Mouse (Mus musculus): Measurements from ENCODE around the gene Ly6g6e. TPM values are rescaled to one million over a fixed set of nuclear protein-coding genes. Genes with fewer than 3 reads are reported as not detected.
A peak's percentile ranks its signal among the peaks of the same experiment; 100 is the strongest.

Ly6g6e gene
- polyA plus RNA-seq, 1 experiment, result 3.4 TPM

DNA sequence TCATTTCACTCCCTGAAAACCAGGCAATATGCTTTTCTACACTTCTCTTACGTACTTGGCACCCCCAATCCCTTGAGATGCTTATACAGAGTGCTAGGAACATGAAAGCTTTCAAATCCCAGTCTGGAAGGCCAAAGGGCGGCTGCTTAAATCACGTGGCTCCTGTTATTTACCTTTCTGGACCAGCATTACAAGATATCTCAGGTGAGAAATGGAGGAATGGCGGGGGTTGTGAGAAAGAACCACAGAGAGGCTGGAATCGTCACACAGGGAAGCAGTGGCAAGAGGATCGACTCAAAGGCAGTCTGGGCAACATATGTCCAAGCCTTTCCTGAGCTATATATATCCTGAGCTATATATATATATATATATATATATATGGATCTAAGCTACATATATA, 48.9 kb downstream of the Ly6g6e start:
- Histone ChIP-seq H3K36me3 (ENCODE audit: control insufficient read depth, insufficient read depth, low read length) (no peaks in the 10 kb centered on the region), H3K27me3 (ENCODE audit: control insufficient read depth, insufficient read depth, low read length) (no peaks in the 10 kb centered on the region), H3K4me3 (ENCODE audit: control insufficient read depth, insufficient read depth, low read length) (no peak overlapping the region; the same call in 1 of the 2 replicates), H3K27ac (ENCODE audit: control insufficient read depth, insufficient read depth, low read length) (no peak overlapping the region), H3K4me1 (replicated peaks; ENCODE audit: control insufficient read depth, insufficient read depth, low read length) (peaks cover 22% of the 10 kb centered on the region)
- TF ChIP-seq POLR2A (IDR thresholded peaks at IDR 0.05; ENCODE audit: control insufficient read depth, extremely low read depth, insufficient read depth, low read length, poor library complexity) (no peak), CTCF (IDR thresholded peaks at IDR 0.05; ENCODE audit: borderline replicate concordance, control insufficient read depth, extremely low read depth, insufficient read depth, low read length, poor library complexity) (no peak)
- WGBS, result 60% methylated on average over 6 of the region's 6 CpGs
- DNase-seq, result no peak

DNA sequence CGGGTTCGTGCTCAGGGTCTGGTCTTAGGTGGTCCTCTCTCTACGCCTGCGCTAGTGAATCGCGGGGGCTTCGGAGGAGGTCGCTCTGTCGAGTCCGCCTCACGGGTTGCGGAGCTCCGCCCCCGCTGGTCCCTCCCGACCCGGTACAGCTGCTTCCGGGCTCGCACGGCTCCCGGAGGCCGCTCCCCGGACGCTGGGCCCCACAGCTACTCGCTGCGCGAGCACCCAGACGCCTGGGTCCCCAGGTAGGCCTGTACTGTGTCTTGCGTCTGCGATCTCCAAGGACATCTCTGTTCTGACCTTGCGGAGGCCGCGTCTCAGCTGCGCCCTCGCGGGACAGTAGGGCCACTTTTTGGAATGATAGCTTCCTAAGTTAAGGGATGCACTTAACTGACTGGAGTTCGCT, 49.5 kb downstream of the Ly6g6e start, which contains the start of gene D17H6S53E:
TSS of gene D17H6S53E (plus strand) at position 168 of the 406 bp plus-strand sequence.
- H3K4me1 ChIP-seq (replicated peaks; ENCODE audit: control insufficient read depth, insufficient read depth, low read length), result peaks cover 22% of the 10 kb centered on the region
- TF ChIP-seq CTCF (IDR thresholded peaks at IDR 0.05; ENCODE audit: borderline replicate concordance, control insufficient read depth, extremely low read depth, insufficient read depth, low read length, poor library complexity) (peak; percentile 53; the same call in 1 of the 2 replicates), POLR2A (IDR thresholded peaks at IDR 0.05; ENCODE audit: control insufficient read depth, extremely low read depth, insufficient read depth, low read length, poor library complexity) (peak; percentile 79)
- no peaks in the 10 kb centered on the region for H3K27me3 ChIP-seq (ENCODE audit: control insufficient read depth, insufficient read depth, low read length)
- no peaks in the 10 kb centered on the region for H3K36me3 ChIP-seq (ENCODE audit: control insufficient read depth, insufficient read depth, low read length)
- peak within 1 kb of the TSS; percentile 81 for H3K27ac ChIP-seq (ENCODE audit: control insufficient read depth, insufficient read depth, low read length)
- peak within 1 kb of the TSS; percentile 76 for H3K4me3 ChIP-seq (ENCODE audit: control insufficient read depth, insufficient read depth, low read length)
- under 1% methylated on average over 36 of the region's 36 CpGs for WGBS
- DNase-seq, result peak; percentile 85

DNA sequence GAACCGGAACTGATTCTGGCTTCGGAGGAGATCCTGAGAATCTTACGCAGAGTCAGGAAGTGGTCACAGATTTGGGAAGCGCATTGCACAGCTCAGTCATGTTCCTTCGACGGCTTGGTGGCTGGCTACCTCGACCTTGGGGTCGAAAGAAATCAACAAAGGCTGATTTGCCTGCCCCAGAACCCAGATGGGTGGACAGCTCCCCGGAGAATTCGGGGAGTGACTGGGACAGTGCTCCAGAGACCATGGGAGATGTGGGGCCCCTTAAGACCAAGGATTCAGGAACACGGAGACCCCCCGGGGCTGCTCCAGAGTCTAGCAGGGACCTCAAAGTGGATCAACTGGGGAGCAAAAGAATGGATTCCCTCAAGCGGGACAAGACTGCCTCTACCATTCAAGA, 50.3 kb downstream of the Ly6g6e start:
- Histone ChIP-seq H3K4me3 (ENCODE audit: control insufficient read depth, insufficient read depth, low read length) (peak overlapping the region; percentile 76), H3K36me3 (ENCODE audit: control insufficient read depth, insufficient read depth, low read length) (no peaks in the 10 kb centered on the region), H3K27me3 (ENCODE audit: control insufficient read depth, insufficient read depth, low read length) (no peaks in the 10 kb centered on the region), H3K4me1 (replicated peaks; ENCODE audit: control insufficient read depth, insufficient read depth, low read length) (peaks cover 22% of the 10 kb centered on the region), H3K27ac (ENCODE audit: control insufficient read depth, insufficient read depth, low read length) (peak overlapping the region; percentile 81)
- no peak for DNase-seq
- WGBS, result 34% methylated on average over 13 of the region's 13 CpGs
- TF ChIP-seq CTCF (IDR thresholded peaks at IDR 0.05; ENCODE audit: borderline replicate concordance, control insufficient read depth, extremely low read depth, insufficient read depth, low read length, poor library complexity) (no peak), POLR2A (IDR thresholded peaks at IDR 0.05; ENCODE audit: control insufficient read depth, extremely low read depth, insufficient read depth, low read length, poor library complexity) (no peak)

Other genes starting within 250 kb of the Ly6g6e start
- gene Stk19, start 240.0 kb upstream of the Ly6g6e start, polyA plus RNA-seq (2012; rRNA removed), result 62.2 and 80.8 TPM in 2 replicates
- 95.7 and 115 TPM in 2 replicates for gene Dxo, start 239.9 kb upstream of the Ly6g6e start, polyA plus RNA-seq (2012; rRNA removed)
- gene Skiv2l, start 226.7 kb upstream of the Ly6g6e start, polyA plus RNA-seq (2012; rRNA removed), result 209 TPM in 2 replicates
- gene Nelfe, start 226.5 kb upstream of the Ly6g6e start, polyA plus RNA-seq (2012; rRNA removed), result 26.1 and 33.4 TPM in 2 replicates
- gene Cfb, start 214.4 kb upstream of the Ly6g6e start, polyA plus RNA-seq (2012; rRNA removed), result 12.3 and 14.9 TPM in 2 replicates
- 15.0 and 16.3 TPM in 2 replicates for gene Zbtb12, start 197.4 kb upstream of the Ly6g6e start, polyA plus RNA-seq (2012; rRNA removed)
- gene Gm20547, start 194.9 kb upstream of the Ly6g6e start, polyA plus RNA-seq (2012; rRNA removed), result 0.03 TPM in 1 of 2 replicates, not detected in the other
- gene C2, start 178.6 kb upstream of the Ly6g6e start, polyA plus RNA-seq (2012; rRNA removed), result 12.9 and 18.4 TPM in 2 replicates
- 372 and 380 TPM in 2 replicates for gene Ehmt2, start 178.4 kb upstream of the Ly6g6e start, polyA plus RNA-seq (2012; rRNA removed)
- 0.33 and 0.59 TPM in 2 replicates for gene Slc44a4, start 162.4 kb upstream of the Ly6g6e start, polyA plus RNA-seq (2012; rRNA removed)
- gene Neu1, start 145.6 kb upstream of the Ly6g6e start, polyA plus RNA-seq (2012; rRNA removed), result 66.9 and 82.3 TPM in 2 replicates
- 22.7 and 26.5 TPM in 2 replicates for gene Hspa1b, start 117.7 kb upstream of the Ly6g6e start, polyA plus RNA-seq (2012; rRNA removed)
- gene Gm20481, start 107.0 kb upstream of the Ly6g6e start, polyA plus RNA-seq (2012; rRNA removed), result not detected in 2 replicates
- gene Hspa1a, start 104.7 kb upstream of the Ly6g6e start, polyA plus RNA-seq (2012; rRNA removed), result 10.0 and 12.2 TPM in 2 replicates
- 0.06 and 0.28 TPM in 2 replicates for gene Hspa1l, start 104.2 kb upstream of the Ly6g6e start, polyA plus RNA-seq (2012; rRNA removed)
- 207 and 265 TPM in 2 replicates for gene Lsm2, start 95.0 kb upstream of the Ly6g6e start, polyA plus RNA-seq (2012; rRNA removed)
- gene Vars, start 75.9 kb upstream of the Ly6g6e start, polyA plus RNA-seq (2012; rRNA removed), result 404 and 545 TPM in 2 replicates
- gene Vwa7, start 60.3 kb upstream of the Ly6g6e start, polyA plus RNA-seq (2012; rRNA removed), result 1.1 and 1.5 TPM in 2 replicates
- 12.3 and 18.3 TPM in 2 replicates for gene Sapcd1, start 48.9 kb upstream of the Ly6g6e start, polyA plus RNA-seq (2012; rRNA removed)
- gene Msh5, start 30.2 kb upstream of the Ly6g6e start, polyA plus RNA-seq (2012; rRNA removed), result 15.5 and 20.0 TPM in 2 replicates
- gene Clic1, start 26.9 kb upstream of the Ly6g6e start, polyA plus RNA-seq (2012; rRNA removed), result 316 and 321 TPM in 2 replicates
- gene Ddah2, start 17.9 kb upstream of the Ly6g6e start, polyA plus RNA-seq (2012; rRNA removed), result 54.0 and 55.3 TPM in 2 replicates
- gene Ly6g6c, start 11.5 kb upstream of the Ly6g6e start, polyA plus RNA-seq (2012; rRNA removed), result 3.6 and 5.0 TPM in 2 replicates
- 0.18 and 0.20 TPM in 2 replicates for gene Mpig6b, start 10.7 kb upstream of the Ly6g6e start, polyA plus RNA-seq (2012; rRNA removed)
- gene Ly6g6d, start 1.2 kb downstream of the Ly6g6e start, polyA plus RNA-seq (2012; rRNA removed), result 0.59 and 1.5 TPM in 2 replicates
- 0.66 and 1.3 TPM in 2 replicates for gene Ly6g6f, start 8.7 kb downstream of the Ly6g6e start, polyA plus RNA-seq (2012; rRNA removed)
- 191 and 202 TPM in 2 replicates for gene Abhd16a, start 12.4 kb downstream of the Ly6g6e start, polyA plus RNA-seq (2012; rRNA removed)
- 0.27 TPM in 1 of 2 replicates, not detected in the other for gene Ly6g5c, start 31.4 kb downstream of the Ly6g6e start, polyA plus RNA-seq (2012; rRNA removed)
- gene Ly6g5b, start 38.5 kb downstream of the Ly6g6e start, polyA plus RNA-seq (2012; rRNA removed), result 5.9 and 8.3 TPM in 2 replicates
- gene Gpank1, start 44.6 kb downstream of the Ly6g6e start, polyA plus RNA-seq (2012; rRNA removed), result 35.2 and 37.8 TPM in 2 replicates
- gene Csnk2b, start 45.2 kb downstream of the Ly6g6e start, polyA plus RNA-seq (2012; rRNA removed), result 500 and 515 TPM in 2 replicates
- gene D17H6S53E, start 49.5 kb downstream of the Ly6g6e start, polyA plus RNA-seq (2012; rRNA removed), result 12.9 and 16.0 TPM in 2 replicates
- 0.55 and 0.85 TPM in 2 replicates for gene Apom, start 55.1 kb downstream of the Ly6g6e start, polyA plus RNA-seq (2012; rRNA removed)
- 411 TPM in 2 replicates for gene Bag6, start 58.3 kb downstream of the Ly6g6e start, polyA plus RNA-seq (2012; rRNA removed)
- 770 and 778 TPM in 2 replicates for gene Prrc2a, start 88.0 kb downstream of the Ly6g6e start, polyA plus RNA-seq (2012; rRNA removed)
- gene Aif1, start 99.2 kb downstream of the Ly6g6e start, polyA plus RNA-seq (2012; rRNA removed), result 5.4 and 8.9 TPM in 2 replicates
- gene Lst1, start 111.5 kb downstream of the Ly6g6e start, polyA plus RNA-seq (2012; rRNA removed), result 30.7 and 49.6 TPM in 2 replicates
- 358 and 375 TPM in 2 replicates for gene Ltb, start 117.5 kb downstream of the Ly6g6e start, polyA plus RNA-seq (2012; rRNA removed)
- gene Tnf, start 125.1 kb downstream of the Ly6g6e start, polyA plus RNA-seq (2012; rRNA removed), result 11.3 and 11.4 TPM in 2 replicates
- gene Lta, start 128.4 kb downstream of the Ly6g6e start, polyA plus RNA-seq (2012; rRNA removed), result 14.4 and 14.5 TPM in 2 replicates
- 0.29 TPM in 1 of 2 replicates, not detected in the other for gene Gm16181, start 143.9 kb downstream of the Ly6g6e start, polyA plus RNA-seq (2012; rRNA removed)
- 7.9 TPM in 2 replicates for gene Atp6v1g2, start 156.8 kb downstream of the Ly6g6e start, polyA plus RNA-seq (2012; rRNA removed)
- gene Nfkbil1, start 158.9 kb downstream of the Ly6g6e start, polyA plus RNA-seq (2012; rRNA removed), result 34.2 and 41.3 TPM in 2 replicates
- gene Ddx39b, start 164.8 kb downstream of the Ly6g6e start, polyA plus RNA-seq (2012; rRNA removed), result 778 and 831 TPM in 2 replicates
- 873 and 1,061 TPM in 2 replicates for gene H2-D1, start 185.8 kb downstream of the Ly6g6e start, polyA plus RNA-seq (2012; rRNA removed)
- 4.6 and 6.7 TPM in 2 replicates for gene H2-Q1, start 243.5 kb downstream of the Ly6g6e start, polyA plus RNA-seq (2012; rRNA removed)

Data from thymus, adult 2 months (tissue).